6 mouse cellular contexts compared by ENCODE assay signal in genomic region chr14:37520631-37521030, GRCm38 (mm10).
DNase-seq lines count a peak whose midpoint lies in the region; ATAC-seq and TF ChIP-seq lines count a peak whose summit lies in the region.
"Not testable (repeated sequence)": the region's sequence is repeated elsewhere in the genome, so short reads cannot be mapped to it uniquely, and the experiment has no call there.

No protein-coding gene starts in this region.

- H3K4me1 ChIP-seq in ES-Bruce4 (ENCODE audit: control insufficient read depth, insufficient read depth, low read length); intestine, embryonic 16.5 days (ENCODE audit: control insufficient read depth, insufficient read depth, low read length): not testable (repeated sequence)
- H3K4me1 ChIP-seq in ES-E14 (ENCODE audit: control insufficient read depth in 2 of 2, insufficient read depth in 2 of 2, low read length in 2 of 2, poor library complexity in 1 of 2) = peaks cover 0 to 12% of the 10 kb centered on the region in 2 experiments; a peak in 2 of 4 replicates

- H3K9me3 ChIP-seq in ES-Bruce4 (replicated peaks; ENCODE audit: control insufficient read depth, insufficient read depth, low read length, poor library complexity, severe bottlenecking); ES-E14 (ENCODE audit: control insufficient read depth, insufficient read depth, low read depth, low read length); intestine, embryonic 16.5 days (ENCODE audit: control insufficient read depth, low read length): not testable (repeated sequence)

- DNase-seq in ES-CJ7 (ENCODE audit: low read depth, low spot score) (peak; percentile 92), ES-E14 (ENCODE audit: low read depth, low spot score) (peak; percentile 52), R1 (ENCODE audit: low read depth, low spot score) (peak; percentile 92), ZHBTc4 (ENCODE audit: low read depth, low spot score) (peak; percentile 87)

- peak; percentile 56; the same call in 1 of the 2 replicates for TF ChIP-seq EP300 in ES-Bruce4 (IDR thresholded peaks at IDR 0.05; ENCODE audit: insufficient read depth, low read depth, low read length)

- in situ Hi-C loops in ES-E14 (cut with MboI; ENCODE audit: low sequenced_read_pairs in 2 of 2, unreplicated experiment in 2 of 2) = not testable (repeated sequence)

- not testable (repeated sequence) for TF ChIP-seq POLR2A in ES-Bruce4 (IDR thresholded peaks at IDR 0.05; ENCODE audit: insufficient read depth, low read length)

- H3K9ac ChIP-seq in ES-Bruce4 (ENCODE audit: low read depth, poor library complexity, severe bottlenecking); ES-E14 (ENCODE audit: insufficient read depth, low read depth, low read length, poor library complexity, severe bottlenecking); intestine, embryonic 16.5 days (ENCODE audit: low read depth, low read length): not testable (repeated sequence)

- H3K27ac ChIP-seq in ES-Bruce4 (ENCODE audit: insufficient read depth, low read length) = peak overlapping the region; percentile 85
- H3K27ac ChIP-seq in ES-E14 (ENCODE audit: insufficient read depth, low read depth, low read length, poor library complexity, severe bottlenecking) = peak overlapping the region; percentile 76; the same call in 1 of the 2 replicates
- not testable (repeated sequence) for H3K27ac ChIP-seq in intestine, embryonic 16.5 days (ENCODE audit: low read length)

- not testable (repeated sequence) for H3K36me3 ChIP-seq in ES-Bruce4 (ENCODE audit: control insufficient read depth, insufficient read depth, low read length, poor library complexity, severe bottlenecking); ES-E14 (ENCODE audit: control insufficient read depth, insufficient read depth, low read length, poor library complexity, severe bottlenecking); intestine, embryonic 16.5 days (ENCODE audit: control insufficient read depth, insufficient read depth, low read length)

- not testable (repeated sequence) for H3K27me3 ChIP-seq in ES-Bruce4 (ENCODE audit: control insufficient read depth, insufficient read depth, low read length, poor library complexity, severe bottlenecking); intestine, embryonic 16.5 days (replicated peaks; ENCODE audit: control insufficient read depth, insufficient read depth, low read length)

- 75% methylated on average over 3 of the region's 3 CpGs for WGBS in intestine, embryonic 16.5 days

- not testable (repeated sequence) for H3K4me3 ChIP-seq in ES-Bruce4 (ENCODE audit: low read depth, low read length); intestine, embryonic 16.5 days (ENCODE audit: low read length)
- peak overlapping the region in 1 of 2 experiments; percentile 12; a peak in 1 of 4 replicates for H3K4me3 ChIP-seq in ES-E14 (ENCODE audit: insufficient read depth in 1 of 2, low read depth in 1 of 2, low read length in 2 of 2, poor library complexity in 1 of 2, severe bottlenecking in 1 of 2)

- ATAC-seq in intestine, embryonic 16.5 days = peak; percentile 33; the same call in 1 of the 2 replicates

- not testable (repeated sequence) for TF ChIP-seq CTCF in ES-Bruce4 (IDR thresholded peaks at IDR 0.05; ENCODE audit: low read depth, low read length)

- H3K4me2 ChIP-seq in intestine, embryonic 16.5 days (ENCODE audit: low read depth, low read length) = not testable (repeated sequence)
